ENCODE assay signal across 11 mouse cellular contexts in the genomic region with DNA sequence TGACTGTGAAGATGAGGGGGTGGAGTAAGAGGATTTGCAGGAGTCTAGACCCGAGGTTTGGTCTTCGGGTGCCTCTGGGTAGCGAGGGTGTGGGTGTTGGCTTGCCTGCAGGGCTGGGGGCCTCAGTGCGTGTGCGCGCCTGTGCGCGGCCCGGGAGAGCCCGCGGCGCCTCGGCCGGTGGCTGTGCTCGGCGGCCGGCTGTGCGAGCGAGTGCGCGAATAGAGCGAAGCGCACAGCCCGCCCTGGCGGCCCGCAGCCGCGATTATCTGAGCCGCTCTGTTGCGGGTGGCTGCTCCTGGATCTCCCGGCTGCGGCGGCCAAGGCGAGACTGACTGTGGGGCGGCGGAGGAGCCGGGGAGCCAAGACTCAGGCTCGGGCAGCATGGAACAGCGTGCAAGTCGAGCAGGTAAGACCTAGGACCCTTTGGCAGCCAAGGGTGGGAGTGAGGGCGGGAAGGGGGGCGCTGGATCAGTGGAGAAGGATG. TPM values are rescaled to one million over a fixed set of nuclear protein-coding genes. Genes with fewer than 3 reads are reported as not detected.
DNase-seq lines count a peak whose midpoint lies in the region; ATAC-seq and TF ChIP-seq lines count a peak whose summit lies in the region.
"Had no signal": no experiment of that assay in that cellular context is flagged by ENCODE, and none has a peak within 500 bp of the region (broad histone marks: within the 10 kb centered on the region; RNA-seq: fewer than 3 reads in every experiment).

No protein-coding gene starts in this region.

- DNase-seq in liver, postnatal 0 days, result no peak
- DNase-seq in midbrain, postnatal 0 days (ENCODE audit: low spot score), result no peak
- no peak for DNase-seq in thymus, postnatal 10 days (ENCODE audit: low spot score in 2 of 2)
- DNase-seq in adipocyte (ENCODE audit: low spot score), result no peak
- no peak for DNase-seq in layer of hippocampus, postnatal 36 days
- DNase-seq: cerebellum, adult 9-10 months; gastrocnemius, postnatal 25 days had no signal

- no peaks in the 10 kb centered on the region for H3K36me3 ChIP-seq in liver, embryonic 12.5 days
- H3K36me3 ChIP-seq in liver, postnatal 0 days (replicated peaks; ENCODE audit: insufficient read depth, low read length), result no peaks in the 10 kb centered on the region
- no peaks in the 10 kb centered on the region for H3K36me3 ChIP-seq in embryonic facial prominence, embryonic 13.5 days
- no peaks in the 10 kb centered on the region for H3K36me3 ChIP-seq in kidney, embryonic 14.5 days (ENCODE audit: control insufficient read depth, insufficient read depth, low read length)
- no peaks in the 10 kb centered on the region for H3K36me3 ChIP-seq in midbrain, postnatal 0 days (ENCODE audit: insufficient read depth, low read length)

- WGBS in liver, embryonic 12.5 days (ENCODE audit: insufficient replicate concordance), result 2% methylated on average over 40 of the region's 42 CpGs
- WGBS in liver, postnatal 0 days (ENCODE audit: insufficient replicate concordance), result 5% methylated on average over 38 of the region's 42 CpGs
- under 1% methylated on average over 42 of the region's 42 CpGs for WGBS in embryonic facial prominence, embryonic 13.5 days
- WGBS in kidney, embryonic 14.5 days, result under 1% methylated on average over 42 of the region's 42 CpGs
- WGBS in midbrain, postnatal 0 days, result under 1% methylated on average over 38 of the region's 42 CpGs

- peaks cover 100% of the 10 kb centered on the region for H3K27me3 ChIP-seq in liver, embryonic 12.5 days (replicated peaks)
- H3K27me3 ChIP-seq in liver, postnatal 0 days (ENCODE audit: insufficient read depth, low read length), result peaks cover 98% of the 10 kb centered on the region
- peaks cover 100% of the 10 kb centered on the region for H3K27me3 ChIP-seq in embryonic facial prominence, embryonic 13.5 days
- H3K27me3 ChIP-seq in kidney, embryonic 14.5 days (ENCODE audit: control insufficient read depth, insufficient read depth, low read length), result peaks cover 58% of the 10 kb centered on the region
- peaks cover 88% of the 10 kb centered on the region for H3K27me3 ChIP-seq in midbrain, postnatal 0 days (ENCODE audit: insufficient read depth, low read length)

- H3K4me2 ChIP-seq in liver, embryonic 12.5 days, result peak overlapping the region; percentile 8; the same call in 1 of the 2 replicates
- no peak overlapping the region for H3K4me2 ChIP-seq in liver, postnatal 0 days (ENCODE audit: low read depth, low read length)
- H3K4me2 ChIP-seq in embryonic facial prominence, embryonic 13.5 days, result peak overlapping the region; percentile 49
- peak overlapping the region; percentile 69 for H3K4me2 ChIP-seq in kidney, embryonic 14.5 days (replicated peaks; ENCODE audit: low read depth, low read length)
- H3K4me2 ChIP-seq in midbrain, postnatal 0 days (ENCODE audit: low read depth, low read length, poor library complexity, severe bottlenecking), result peak overlapping the region; percentile 26; the same call in 1 of the 2 replicates

- TF ChIP-seq EP300 in liver, postnatal 0 days (IDR thresholded peaks at IDR 0.05; ENCODE audit: low read depth), result no peak

- no peak overlapping the region for H3K27ac ChIP-seq in liver, embryonic 12.5 days
- no peak overlapping the region for H3K27ac ChIP-seq in liver, postnatal 0 days (ENCODE audit: low read depth)
- no peak overlapping the region for H3K27ac ChIP-seq in embryonic facial prominence, embryonic 13.5 days
- H3K27ac ChIP-seq in kidney, embryonic 14.5 days (ENCODE audit: low read depth, low read length), result peak overlapping the region; percentile 97
- no peak overlapping the region for H3K27ac ChIP-seq in midbrain, postnatal 0 days (ENCODE audit: low read depth, low read length)

- no peak overlapping the region for H3K9ac ChIP-seq in liver, embryonic 12.5 days
- H3K9ac ChIP-seq in liver, postnatal 0 days (replicated peaks), result no peak overlapping the region
- H3K9ac ChIP-seq in embryonic facial prominence, embryonic 13.5 days, result no peak overlapping the region
- H3K9ac ChIP-seq in kidney, embryonic 14.5 days (ENCODE audit: low read depth, low read length), result peak overlapping the region; percentile 87
- H3K9ac ChIP-seq in midbrain, postnatal 0 days (replicated peaks; ENCODE audit: low read length, poor library complexity, severe bottlenecking), result no peak overlapping the region

- peaks cover 10% of the 10 kb centered on the region; the same call in 1 of the 2 replicates for H3K4me1 ChIP-seq in liver, embryonic 12.5 days
- H3K4me1 ChIP-seq in liver, postnatal 0 days (ENCODE audit: insufficient read depth), result no peaks in the 10 kb centered on the region
- peaks cover 19% of the 10 kb centered on the region for H3K4me1 ChIP-seq in embryonic facial prominence, embryonic 13.5 days
- peaks cover 18% of the 10 kb centered on the region for H3K4me1 ChIP-seq in kidney, embryonic 14.5 days (ENCODE audit: control insufficient read depth, insufficient read depth, low read length)
- H3K4me1 ChIP-seq in midbrain, postnatal 0 days (ENCODE audit: insufficient read depth, low read length), result no peaks in the 10 kb centered on the region

- no peak overlapping the region for H3K4me3 ChIP-seq in liver, embryonic 12.5 days
- H3K4me3 ChIP-seq in liver, postnatal 0 days (ENCODE audit: low read depth, low read length), result no peak overlapping the region
- peak overlapping the region; percentile 28 for H3K4me3 ChIP-seq in embryonic facial prominence, embryonic 13.5 days
- H3K4me3 ChIP-seq in kidney, embryonic 14.5 days (ENCODE audit: low read length), result peak overlapping the region; percentile 57
- 0 out of 2 replicates have a peak overlapping the region, but pooled peaks have one; percentile 12 for H3K4me3 ChIP-seq in midbrain, postnatal 0 days (ENCODE audit: low read depth, low read length)

- no peak for TF ChIP-seq CTCF in liver, postnatal 0 days (IDR thresholded peaks at IDR 0.05; ENCODE audit: low read depth)
- no peak for TF ChIP-seq CTCF in midbrain, postnatal 0 days (IDR thresholded peaks at IDR 0.05)

- no peaks in the 10 kb centered on the region for H3K9me3 ChIP-seq in liver, embryonic 12.5 days (replicated peaks)
- no peaks in the 10 kb centered on the region for H3K9me3 ChIP-seq in liver, postnatal 0 days (ENCODE audit: low read length)
- no peaks in the 10 kb centered on the region for H3K9me3 ChIP-seq in embryonic facial prominence, embryonic 13.5 days
- no peaks in the 10 kb centered on the region for H3K9me3 ChIP-seq in kidney, embryonic 14.5 days (ENCODE audit: control insufficient read depth, low read length)
- H3K9me3 ChIP-seq in midbrain, postnatal 0 days (ENCODE audit: low read length), result no peaks in the 10 kb centered on the region

- ATAC-seq in liver, embryonic 12.5 days, result no peak
- no peak for ATAC-seq in liver, postnatal 0 days
- ATAC-seq in embryonic facial prominence, embryonic 13.5 days (ENCODE audit: insufficient number of reproducible peaks, insufficient read depth, low FRiP score, low TSS enrichment, low read depth), result 0 out of 2 replicates have a peak, but pooled peaks have one; percentile 15
- peak; percentile 28 for ATAC-seq in kidney, embryonic 14.5 days (ENCODE audit: low FRiP score, low TSS enrichment)
- ATAC-seq in midbrain, postnatal 0 days (ENCODE audit: low FRiP score), result no peak

RNA-seq across cellular contexts. Expression of gene Pax2, which starts 9.3 kb away (rescaled TPM):
- not detected in 2 replicates for polyA plus RNA-seq in liver, embryonic 12.5 days (2016; fragmentation: Nextera tagmentation; extraction: Ambion mirVana)
- not detected in 2 replicates for polyA plus RNA-seq in liver, postnatal 0 days (2015; fragmentation: Nextera tagmentation; extraction: Ambion mirVana)
- polyA plus RNA-seq in embryonic facial prominence, embryonic 13.5 days (2015; fragmentation: Nextera tagmentation; extraction: Ambion mirVana), result 0.22 TPM in 1 of 2 replicates, not detected in the other
- polyA plus RNA-seq in kidney, embryonic 14.5 days (2014; fragmentation: Nextera tagmentation; extraction: Ambion mirVana), result 43.3 and 55.9 TPM in 2 replicates
- 0.28 and 0.77 TPM in 2 replicates for total RNA-seq in midbrain, postnatal 0 days (2014; rRNA removed)
- polyA plus RNA-seq in midbrain, postnatal 0 days (2015; fragmentation: Nextera tagmentation; extraction: Ambion mirVana), result 0.19 and 0.21 TPM in 2 replicates
- total RNA-seq in layer of hippocampus, postnatal 36 days (2021), result under 1 TPM; 0.32 to 0.35 TPM
- total RNA-seq: gastrocnemius, postnatal 25 days had no signal
- polyA plus RNA-seq: liver, embryonic 16.5 days had no signal

Comparison
In these comparisons a context has a peak if more than half of its experiments do, and no peak if none do; other contexts are left out.
1. ATAC-seq: peak in embryonic facial prominence, embryonic 13.5 days (single experiment) and kidney, embryonic 14.5 days (single experiment); none in liver, embryonic 12.5 days (single experiment), liver, postnatal 0 days (single experiment) and midbrain, postnatal 0 days (single experiment).
2. H3K4me3 ChIP-seq: peak in embryonic facial prominence, embryonic 13.5 days (single experiment), kidney, embryonic 14.5 days (single experiment) and midbrain, postnatal 0 days (single experiment); none in liver, embryonic 12.5 days (single experiment) and liver, postnatal 0 days (single experiment).
3. RNA of gene Pax2, which starts 9.3 kb away (polyA plus RNA-seq): 43.3 to 55.9 TPM in kidney, embryonic 14.5 days; 0.22 TPM in embryonic facial prominence, embryonic 13.5 days, 0.19 to 0.21 TPM in midbrain, postnatal 0 days, not detected in liver, embryonic 12.5 days and not detected in liver, postnatal 0 days; every median in the first group is over 10 times any median in the second.